Comparison of ENCODE assay signal across 17 mouse cellular contexts in the genomic region with DNA sequence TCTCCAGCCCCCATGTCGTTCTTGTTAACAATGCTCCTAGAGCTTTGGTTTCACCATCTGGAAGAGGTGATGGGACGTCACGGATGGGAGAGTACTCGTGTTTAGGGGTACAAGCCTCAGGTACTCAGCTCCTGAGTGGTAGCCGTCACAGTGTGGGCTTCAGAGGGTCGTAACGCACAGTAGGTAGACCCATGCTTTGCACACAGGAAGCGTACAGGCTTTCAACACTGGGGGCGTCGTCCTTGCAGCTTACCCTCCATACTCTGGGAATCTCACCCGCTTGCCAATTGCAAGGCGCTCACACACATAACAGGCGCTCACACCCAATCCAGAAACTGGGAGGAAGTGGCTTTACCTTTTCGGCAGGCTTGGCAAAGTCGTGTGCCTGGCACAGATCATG. TPM values are rescaled to one million over a fixed set of nuclear protein-coding genes. Genes with fewer than 3 reads are reported as not detected.
DNase-seq lines count a peak whose midpoint lies in the region; ATAC-seq and TF ChIP-seq lines count a peak whose summit lies in the region.
"Had no signal": no experiment of that assay in that cellular context is flagged by ENCODE, and none has a peak within 500 bp of the region (broad histone marks: within the 10 kb centered on the region; RNA-seq: fewer than 3 reads in every experiment).

No protein-coding gene starts in this region.

- H3K27me3 ChIP-seq in hindbrain, embryonic 10.5 days (ENCODE audit: insufficient read depth, poor library complexity, severe bottlenecking): peaks cover 100% of the 10 kb centered on the region
- peaks cover 98% of the 10 kb centered on the region for H3K27me3 ChIP-seq in hindbrain, embryonic 13.5 days
- H3K27me3 ChIP-seq in lung, postnatal 0 days (replicated peaks; ENCODE audit: insufficient read depth, low read length): peaks cover 13% of the 10 kb centered on the region
- H3K27me3 ChIP-seq in limb, embryonic 12.5 days: peaks cover 98% of the 10 kb centered on the region

- H3K9me3 ChIP-seq in hindbrain, embryonic 10.5 days: no peaks in the 10 kb centered on the region
- H3K9me3 ChIP-seq in hindbrain, embryonic 13.5 days: no peaks in the 10 kb centered on the region
- no peaks in the 10 kb centered on the region for H3K9me3 ChIP-seq in lung, postnatal 0 days (ENCODE audit: low read length)
- H3K9me3 ChIP-seq in limb, embryonic 12.5 days: no peaks in the 10 kb centered on the region
- H3K9me3 ChIP-seq: G1E; midbrain, embryonic 10.5 days had no signal

- H3K4me2 ChIP-seq in hindbrain, embryonic 13.5 days: no peak overlapping the region
- H3K4me2 ChIP-seq in lung, postnatal 0 days (replicated peaks; ENCODE audit: low read depth, low read length): no peak overlapping the region; the same call in 1 of the 2 replicates
- H3K4me2 ChIP-seq in limb, embryonic 12.5 days: peak overlapping the region; percentile 47

- H3K4me3 ChIP-seq in hindbrain, embryonic 10.5 days: no peak overlapping the region
- no peak overlapping the region for H3K4me3 ChIP-seq in hindbrain, embryonic 13.5 days
- no peak overlapping the region for H3K4me3 ChIP-seq in lung, postnatal 0 days (ENCODE audit: low read depth, low read length)
- H3K4me3 ChIP-seq in lung, adult 2 months (replicated peaks; ENCODE audit: extremely low read depth, low read depth, low read length): no peak overlapping the region
- H3K4me3 ChIP-seq in limb, embryonic 12.5 days (replicated peaks): 0 out of 2 replicates have a peak overlapping the region, but pooled peaks have one; percentile 22
- H3K4me3 ChIP-seq: gastrocnemius, adult 2 months had no signal

- TF ChIP-seq POLR2A in lung, adult 2 months (IDR thresholded peaks at IDR 0.05; ENCODE audit: borderline replicate concordance, extremely low read depth, low read depth, low read length): no peak

- WGBS in hindbrain, embryonic 10.5 days: 26% methylated on average over 15 of the region's 15 CpGs
- 33% methylated on average over 15 of the region's 15 CpGs for WGBS in hindbrain, embryonic 13.5 days
- WGBS in lung, postnatal 0 days: 32% methylated on average over 15 of the region's 15 CpGs
- WGBS in lung, adult 2 months: 36% methylated on average over 15 of the region's 15 CpGs
- 28% methylated on average over 15 of the region's 15 CpGs for WGBS in limb, embryonic 12.5 days

- no peak for ATAC-seq in hindbrain, embryonic 13.5 days (ENCODE audit: low FRiP score)
- no peak for ATAC-seq in lung, postnatal 0 days
- ATAC-seq in limb, embryonic 12.5 days (ENCODE audit: insufficient number of reproducible peaks, insufficient read depth, low FRiP score, low TSS enrichment, low read depth): no peak
- no peak for ATAC-seq in cerebellum, adult (ENCODE audit: insufficient number of reproducible peaks, low FRiP score, low TSS enrichment)
- ATAC-seq: forebrain, embryonic 14.5 days had no signal

- H3K27ac ChIP-seq in hindbrain, embryonic 10.5 days: peak overlapping the region; percentile 81; the same call in 1 of the 2 replicates
- H3K27ac ChIP-seq in hindbrain, embryonic 13.5 days: no peak overlapping the region
- H3K27ac ChIP-seq in lung, postnatal 0 days (ENCODE audit: low read length): 0 out of 2 replicates have a peak overlapping the region, but pooled peaks have one; percentile 62
- no peak overlapping the region for H3K27ac ChIP-seq in limb, embryonic 12.5 days
- H3K27ac ChIP-seq: gastrocnemius, adult 2 months had no signal

- TF ChIP-seq CTCF in lung, postnatal 0 days (IDR thresholded peaks at IDR 0.05): no peak
- TF ChIP-seq CTCF in lung, adult 2 months (IDR thresholded peaks at IDR 0.05; ENCODE audit: insufficient read depth, low read length): no peak

- peaks cover 74% of the 10 kb centered on the region for H3K4me1 ChIP-seq in hindbrain, embryonic 10.5 days (replicated peaks)
- H3K4me1 ChIP-seq in hindbrain, embryonic 13.5 days (replicated peaks): peaks cover 67% of the 10 kb centered on the region
- H3K4me1 ChIP-seq in lung, postnatal 0 days (ENCODE audit: insufficient read depth, low read depth, low read length): peaks cover 31% of the 10 kb centered on the region
- peaks cover 14% of the 10 kb centered on the region for H3K4me1 ChIP-seq in lung, adult 2 months (ENCODE audit: control insufficient read depth, insufficient read depth, low read length)
- H3K4me1 ChIP-seq in limb, embryonic 12.5 days (replicated peaks): peaks cover 65% of the 10 kb centered on the region

- no peak overlapping the region for H3K9ac ChIP-seq in hindbrain, embryonic 13.5 days
- H3K9ac ChIP-seq in lung, postnatal 0 days (replicated peaks; ENCODE audit: low read depth): no peak overlapping the region
- no peak overlapping the region for H3K9ac ChIP-seq in limb, embryonic 12.5 days (replicated peaks)

- no peaks in the 10 kb centered on the region for H3K36me3 ChIP-seq in hindbrain, embryonic 10.5 days
- no peaks in the 10 kb centered on the region for H3K36me3 ChIP-seq in hindbrain, embryonic 13.5 days
- H3K36me3 ChIP-seq in lung, postnatal 0 days (ENCODE audit: insufficient read depth, low read length): no peaks in the 10 kb centered on the region
- no peaks in the 10 kb centered on the region for H3K36me3 ChIP-seq in limb, embryonic 12.5 days
- H3K36me3 ChIP-seq: G1E; midbrain, embryonic 10.5 days had no signal

- TF ChIP-seq EP300 in lung, postnatal 0 days (IDR thresholded peaks at IDR 0.05): no peak

- no peak for DNase-seq in hindbrain, embryonic 10.5 days (ENCODE audit: low spot score)
- DNase-seq in lung, postnatal 0 days (ENCODE audit: low spot score): no peak
- DNase-seq in lung, adult 2 months: no peak
- DNase-seq in urinary bladder, postnatal 10 days (ENCODE audit: low spot score): no peak
- no peak for DNase-seq in embryo, embryonic 10.5 days (ENCODE audit: low spot score)
- DNase-seq: B cell, adult 2 months; cerebellum, adult 11-12 months; cerebellum, postnatal 36 days; gastrocnemius, adult 2 months; heart, adult 18-20 months; right cerebral cortex, postnatal 4 days had no signal

RNA-seq across cellular contexts. Expression of gene Arhgef19, which starts 2.6 kb away (rescaled TPM):
- polyA plus RNA-seq in hindbrain, embryonic 10.5 days (2016; fragmentation: Nextera tagmentation; extraction: Ambion mirVana): 1.7 and 4.3 TPM in 2 replicates
- 1.4 TPM in 2 replicates for polyA plus RNA-seq in hindbrain, embryonic 13.5 days (2015; fragmentation: Nextera tagmentation; extraction: Ambion mirVana)
- 2.9 and 3.8 TPM in 2 replicates for polyA plus RNA-seq in lung, postnatal 0 days (2015; fragmentation: Nextera tagmentation; extraction: Ambion mirVana)
- polyA plus RNA-seq in lung, adult 2 months (2012; rRNA removed): 11.5 and 15.3 TPM in 2 replicates
- 9.1 and 10.8 TPM in 2 replicates for polyA plus RNA-seq in limb, embryonic 12.5 days (2016; fragmentation: Nextera tagmentation; extraction: Ambion mirVana)
- polyA plus RNA-seq: G1E had no signal

RNA-seq across cellular contexts. Expression of gene Rsg1, which starts 28.1 kb away (rescaled TPM):
- 5.3 and 6.5 TPM in 2 replicates for polyA plus RNA-seq in hindbrain, embryonic 10.5 days (2016; fragmentation: Nextera tagmentation; extraction: Ambion mirVana)
- 8.1 and 8.5 TPM in 2 replicates for polyA plus RNA-seq in hindbrain, embryonic 13.5 days (2015; fragmentation: Nextera tagmentation; extraction: Ambion mirVana)
- 2.0 and 2.4 TPM in 2 replicates for polyA plus RNA-seq in lung, postnatal 0 days (2015; fragmentation: Nextera tagmentation; extraction: Ambion mirVana)
- 1.9 and 3.7 TPM in 2 replicates for polyA plus RNA-seq in lung, adult 2 months (2012; rRNA removed)
- 6.7 and 7.1 TPM in 2 replicates for polyA plus RNA-seq in limb, embryonic 12.5 days (2016; fragmentation: Nextera tagmentation; extraction: Ambion mirVana)

RNA-seq across cellular contexts. Expression of gene Epha2, which starts 59.2 kb away (rescaled TPM):
- 3.3 and 4.4 TPM in 2 replicates for polyA plus RNA-seq in hindbrain, embryonic 10.5 days (2016; fragmentation: Nextera tagmentation; extraction: Ambion mirVana)
- polyA plus RNA-seq in hindbrain, embryonic 13.5 days (2015; fragmentation: Nextera tagmentation; extraction: Ambion mirVana): 1.5 and 1.8 TPM in 2 replicates
- polyA plus RNA-seq in lung, postnatal 0 days (2015; fragmentation: Nextera tagmentation; extraction: Ambion mirVana): 9.7 and 10.3 TPM in 2 replicates
- polyA plus RNA-seq in lung, adult 2 months (2012; rRNA removed): 54.0 and 68.8 TPM in 2 replicates
- 3.1 and 3.9 TPM in 2 replicates for polyA plus RNA-seq in limb, embryonic 12.5 days (2016; fragmentation: Nextera tagmentation; extraction: Ambion mirVana)
- polyA plus RNA-seq: G1E had no signal

Comparison
In these comparisons a context has a peak if more than half of its experiments do, and no peak if none do; other contexts are left out.
1. H3K27ac ChIP-seq: peak in hindbrain, embryonic 10.5 days (single experiment) and lung, postnatal 0 days (single experiment); none in hindbrain, embryonic 13.5 days (single experiment) and limb, embryonic 12.5 days (single experiment).